In genomic region chr14:47805202-47805601, GRCm38 (mm10) we compare ENCODE assay signal across 15 mouse cellular contexts.
DNase-seq lines count a peak whose midpoint lies in the region; ATAC-seq lines count a peak whose summit lies in the region.
"Had no signal": no experiment of that assay in that cellular context is flagged by ENCODE, and none has a peak within 500 bp of the region (broad histone marks: within the 10 kb centered on the region; RNA-seq: fewer than 3 reads in every experiment).

No protein-coding gene starts in this region.

- peaks cover 9% of the 10 kb centered on the region for H3K4me1 ChIP-seq in neural tube, embryonic 11.5 days (ENCODE audit: control insufficient read depth, insufficient read depth, low read length)
- peaks cover 21% of the 10 kb centered on the region for H3K4me1 ChIP-seq in hindbrain, embryonic 14.5 days (replicated peaks; ENCODE audit: control insufficient read depth, insufficient read depth, low read length)
- peaks cover 33% of the 10 kb centered on the region for H3K4me1 ChIP-seq in neural tube, embryonic 13.5 days (replicated peaks)

- H3K4me2 ChIP-seq in neural tube, embryonic 11.5 days (ENCODE audit: low read depth): no peak overlapping the region
- H3K4me2 ChIP-seq in hindbrain, embryonic 14.5 days (replicated peaks): no peak overlapping the region
- no peak overlapping the region for H3K4me2 ChIP-seq in neural tube, embryonic 13.5 days
- H3K4me2 ChIP-seq: kidney, embryonic 15.5 days had no signal

- H3K9me3 ChIP-seq in neural tube, embryonic 11.5 days (ENCODE audit: control insufficient read depth, low read length): no peaks in the 10 kb centered on the region
- H3K9me3 ChIP-seq in hindbrain, embryonic 14.5 days (ENCODE audit: control insufficient read depth, low read length): no peaks in the 10 kb centered on the region
- H3K9me3 ChIP-seq in neural tube, embryonic 13.5 days: no peaks in the 10 kb centered on the region
- H3K9me3 ChIP-seq: embryonic facial prominence, embryonic 10.5 days; kidney, embryonic 15.5 days had no signal

- H3K27ac ChIP-seq in neural tube, embryonic 11.5 days (ENCODE audit: low read depth, low read length): no peak overlapping the region
- H3K27ac ChIP-seq in hindbrain, embryonic 14.5 days: peak overlapping the region; percentile 34; the same call in 1 of the 2 replicates
- no peak overlapping the region; the same call in 1 of the 2 replicates for H3K27ac ChIP-seq in neural tube, embryonic 13.5 days (replicated peaks)
- H3K27ac ChIP-seq: embryonic facial prominence, embryonic 10.5 days; kidney, embryonic 15.5 days had no signal

- H3K27me3 ChIP-seq in neural tube, embryonic 11.5 days (ENCODE audit: control insufficient read depth, insufficient read depth, low read length): no peaks in the 10 kb centered on the region
- H3K27me3 ChIP-seq in hindbrain, embryonic 14.5 days (ENCODE audit: control insufficient read depth, insufficient read depth, low read length): no peaks in the 10 kb centered on the region
- H3K27me3 ChIP-seq in neural tube, embryonic 13.5 days: no peaks in the 10 kb centered on the region
- H3K27me3 ChIP-seq: CH12.LX; kidney, embryonic 15.5 days had no signal

- no peak overlapping the region for H3K4me3 ChIP-seq in neural tube, embryonic 11.5 days (ENCODE audit: low read depth, low read length)
- H3K4me3 ChIP-seq in hindbrain, embryonic 14.5 days (replicated peaks; ENCODE audit: low read length): no peak overlapping the region
- H3K4me3 ChIP-seq in neural tube, embryonic 13.5 days: no peak overlapping the region
- H3K4me3 ChIP-seq: embryonic facial prominence, embryonic 10.5 days; kidney, embryonic 15.5 days had no signal

- peak; percentile 54; the same call in 1 of the 2 replicates for ATAC-seq in neural tube, embryonic 11.5 days (ENCODE audit: insufficient read depth, low FRiP score, low TSS enrichment)
- ATAC-seq in hindbrain, embryonic 14.5 days (ENCODE audit: low FRiP score): no peak
- ATAC-seq in neural tube, embryonic 13.5 days (ENCODE audit: low read depth): peak; percentile 77; the same call in 1 of the 2 replicates
- ATAC-seq: inflammation-experienced regulatory T-cells, adult 6 months had no signal

- no peaks in the 10 kb centered on the region for H3K36me3 ChIP-seq in neural tube, embryonic 11.5 days (ENCODE audit: control insufficient read depth, insufficient read depth, low read length)
- no peaks in the 10 kb centered on the region for H3K36me3 ChIP-seq in hindbrain, embryonic 14.5 days (replicated peaks; ENCODE audit: control insufficient read depth, insufficient read depth)
- no peaks in the 10 kb centered on the region for H3K36me3 ChIP-seq in neural tube, embryonic 13.5 days
- H3K36me3 ChIP-seq: embryonic facial prominence, embryonic 10.5 days; kidney, embryonic 15.5 days had no signal

- WGBS in neural tube, embryonic 11.5 days: 55% methylated on average over 1 of the region's 1 CpGs
- WGBS in hindbrain, embryonic 14.5 days: 50% methylated on average over 1 of the region's 1 CpGs
- 8% methylated on average over 1 of the region's 1 CpGs for WGBS in neural tube, embryonic 13.5 days

- H3K9ac ChIP-seq in neural tube, embryonic 11.5 days (ENCODE audit: low read length): no peak overlapping the region
- H3K9ac ChIP-seq in hindbrain, embryonic 14.5 days: no peak overlapping the region
- H3K9ac ChIP-seq in neural tube, embryonic 13.5 days: no peak overlapping the region
- H3K9ac ChIP-seq: kidney, embryonic 15.5 days had no signal

- DNase-seq in heart, adult 11 months: peak; percentile 95
- no peak for DNase-seq in heart, postnatal 4 days
- no peak for DNase-seq in neural tube, embryonic 11.5 days (ENCODE audit: low spot score)
- no peak for DNase-seq in neural tube, embryonic 10.5 days (ENCODE audit: extremely low spot score, low spot score)
- no peak for DNase-seq in hindbrain, embryonic 14.5 days (ENCODE audit: low spot score)
- no peak for DNase-seq in lung, postnatal 14 days
- DNase-seq in cerebellum, adult 11 months: no peak
- DNase-seq: cerebellum, adult 8-10 months; lung, postnatal 4 days; thymus, postnatal 14 days had no signal
